8 mouse cellular contexts compared by ENCODE assay signal in genomic region chr1:171150838-171151391, GRCm38 (mm10). TPM values are rescaled to one million over a fixed set of nuclear protein-coding genes. Genes with fewer than 3 reads are reported as not detected.
DNase-seq lines count a peak whose midpoint lies in the region; ATAC-seq and TF ChIP-seq lines count a peak whose summit lies in the region.

No protein-coding gene starts in this region.

- intact Hi-C loops in left cerebral cortex, postnatal 10 days (cut with DNase I), result no loop called here

- peak; percentile 28 for ATAC-seq in forebrain, embryonic 12.5 days (ENCODE audit: low FRiP score)
- ATAC-seq in hindbrain, postnatal 0 days, result peak; percentile 15; the same call in 1 of the 2 replicates
- peak; percentile 34; the same call in 1 of the 2 replicates for ATAC-seq in liver, embryonic 12.5 days
- ATAC-seq in neural tube, embryonic 14.5 days (ENCODE audit: low read depth), result peak; percentile 45; the same call in 1 of the 2 replicates

- TF ChIP-seq CTCF in bone marrow macrophage, adult 2 months (IDR thresholded peaks at IDR 0.05; ENCODE audit: low read depth, low read length), result no peak
- TF ChIP-seq CTCF in hindbrain, postnatal 0 days (IDR thresholded peaks at IDR 0.05; ENCODE audit: low read depth), result no peak

- no peak for TF ChIP-seq POLR2A in bone marrow macrophage, adult 2 months (IDR thresholded peaks at IDR 0.05; ENCODE audit: borderline replicate concordance, low read depth, low read length)

- DNase-seq in left cerebral cortex, adult 11 months (ENCODE audit: low spot score), result peak; percentile 48
- DNase-seq in left cerebral cortex, postnatal 10 days (ENCODE audit: extremely low spot score in 1 of 2, low spot score in 2 of 2), result no peak
- peak; percentile 43 for DNase-seq in hindbrain, postnatal 0 days (ENCODE audit: low spot score)
- no peak for DNase-seq in spleen, adult 12 weeks (ENCODE audit: low spot score)

- peaks cover 1% of the 10 kb centered on the region; the same call in 1 of the 2 replicates for H3K36me3 ChIP-seq in forebrain, embryonic 12.5 days (replicated peaks)
- no peaks in the 10 kb centered on the region for H3K36me3 ChIP-seq in hindbrain, postnatal 0 days (ENCODE audit: insufficient read depth, low read length)
- H3K36me3 ChIP-seq in liver, embryonic 12.5 days, result peaks cover 8% of the 10 kb centered on the region
- no peaks in the 10 kb centered on the region for H3K36me3 ChIP-seq in neural tube, embryonic 14.5 days (ENCODE audit: control insufficient read depth, insufficient read depth, low read length)

- H3K27ac ChIP-seq in bone marrow macrophage, adult 2 months (ENCODE audit: insufficient read depth, low read depth, low read length), result peak overlapping the region; percentile 83
- peak overlapping the region; percentile 19; the same call in 1 of the 2 replicates for H3K27ac ChIP-seq in forebrain, embryonic 12.5 days
- peak overlapping the region; percentile 68 for H3K27ac ChIP-seq in hindbrain, postnatal 0 days
- peak overlapping the region; percentile 80 for H3K27ac ChIP-seq in liver, embryonic 12.5 days
- peak overlapping the region; percentile 82 for H3K27ac ChIP-seq in neural tube, embryonic 14.5 days (ENCODE audit: low read depth, low read length)

- peaks cover 20% of the 10 kb centered on the region for H3K4me1 ChIP-seq in bone marrow macrophage, adult 2 months (ENCODE audit: control insufficient read depth, insufficient read depth, low read length)
- H3K4me1 ChIP-seq in forebrain, embryonic 12.5 days, result peaks cover 12% of the 10 kb centered on the region
- peaks cover 3% of the 10 kb centered on the region; the same call in 1 of the 2 replicates for H3K4me1 ChIP-seq in hindbrain, postnatal 0 days (ENCODE audit: insufficient read depth, low read length)
- H3K4me1 ChIP-seq in liver, embryonic 12.5 days, result peaks cover 32% of the 10 kb centered on the region
- H3K4me1 ChIP-seq in neural tube, embryonic 14.5 days (ENCODE audit: control insufficient read depth, insufficient read depth, low read length), result peaks cover 16% of the 10 kb centered on the region

- peak overlapping the region; percentile 56 for H3K4me3 ChIP-seq in bone marrow macrophage, adult 2 months (ENCODE audit: insufficient read depth, low read length)
- H3K4me3 ChIP-seq in forebrain, embryonic 12.5 days (replicated peaks), result peak overlapping the region; percentile 81
- H3K4me3 ChIP-seq in hindbrain, postnatal 0 days (ENCODE audit: low read length), result peak overlapping the region; percentile 89
- H3K4me3 ChIP-seq in liver, embryonic 12.5 days, result peak overlapping the region; percentile 98
- peak overlapping the region; percentile 77 for H3K4me3 ChIP-seq in neural tube, embryonic 14.5 days (ENCODE audit: low read depth, low read length)

- 7% methylated on average over 18 of the region's 18 CpGs for WGBS in forebrain, embryonic 12.5 days
- 3% methylated on average over 18 of the region's 18 CpGs for WGBS in hindbrain, postnatal 0 days
- WGBS in liver, embryonic 12.5 days (ENCODE audit: insufficient replicate concordance), result 9% methylated on average over 18 of the region's 18 CpGs
- WGBS in neural tube, embryonic 14.5 days, result 5% methylated on average over 18 of the region's 18 CpGs

- H3K27me3 ChIP-seq in forebrain, embryonic 12.5 days, result peaks cover 9% of the 10 kb centered on the region
- H3K27me3 ChIP-seq in hindbrain, postnatal 0 days (ENCODE audit: insufficient read depth, low read length), result no peaks in the 10 kb centered on the region
- peaks cover 17% of the 10 kb centered on the region for H3K27me3 ChIP-seq in liver, embryonic 12.5 days (replicated peaks)
- H3K27me3 ChIP-seq in neural tube, embryonic 14.5 days (ENCODE audit: control insufficient read depth, insufficient read depth, low read length), result no peaks in the 10 kb centered on the region

- H3K4me2 ChIP-seq in forebrain, embryonic 12.5 days, result peak overlapping the region; percentile 88
- H3K4me2 ChIP-seq in hindbrain, postnatal 0 days (ENCODE audit: low read depth, low read length), result peak overlapping the region; percentile 71
- peak overlapping the region; percentile 87 for H3K4me2 ChIP-seq in liver, embryonic 12.5 days
- H3K4me2 ChIP-seq in neural tube, embryonic 14.5 days (ENCODE audit: low read depth, low read length), result peak overlapping the region; percentile 90

- H3K9me3 ChIP-seq in forebrain, embryonic 12.5 days, result no peaks in the 10 kb centered on the region
- H3K9me3 ChIP-seq in hindbrain, postnatal 0 days (ENCODE audit: low read length), result no peaks in the 10 kb centered on the region
- no peaks in the 10 kb centered on the region for H3K9me3 ChIP-seq in liver, embryonic 12.5 days (replicated peaks)
- H3K9me3 ChIP-seq in neural tube, embryonic 14.5 days (ENCODE audit: control insufficient read depth, low read length), result no peaks in the 10 kb centered on the region

- peak overlapping the region; percentile 65 for H3K9ac ChIP-seq in forebrain, embryonic 12.5 days
- H3K9ac ChIP-seq in hindbrain, postnatal 0 days (replicated peaks; ENCODE audit: low read length), result peak overlapping the region; percentile 89
- peak overlapping the region; percentile 90 for H3K9ac ChIP-seq in liver, embryonic 12.5 days
- H3K9ac ChIP-seq in neural tube, embryonic 14.5 days (replicated peaks; ENCODE audit: low read depth, low read length), result peak overlapping the region; percentile 86

RNA-seq across cellular contexts. Expression of gene Mpz, which starts 0.4 kb away (rescaled TPM):
- not detected for total RNA-seq in left cerebral cortex, postnatal 10 days (2021)
- 2.0 TPM in 1 of 2 replicates, not detected in the other for polyA plus RNA-seq in bone marrow macrophage, adult 2 months (2012; ENCODE audit: insufficient read depth, insufficient read length, missing spikeins)
- 0.54 and 1.0 TPM in 2 replicates for polyA plus RNA-seq in forebrain, embryonic 12.5 days (2016; fragmentation: Nextera tagmentation; extraction: Ambion mirVana)
- 4.8 and 5.5 TPM in 2 replicates for total RNA-seq in hindbrain, postnatal 0 days (2014; rRNA removed)
- polyA plus RNA-seq in hindbrain, postnatal 0 days (2015; fragmentation: Nextera tagmentation; extraction: Ambion mirVana), result 5.1 and 5.9 TPM in 2 replicates
- polyA plus RNA-seq in liver, embryonic 12.5 days (2016; fragmentation: Nextera tagmentation; extraction: Ambion mirVana), result 0.10 and 0.18 TPM in 2 replicates
- polyA plus RNA-seq in neural tube, embryonic 14.5 days (2014; fragmentation: Nextera tagmentation; extraction: Ambion mirVana), result 11.8 TPM in 1 of 2 replicates, not detected in the other

RNA-seq across cellular contexts. Expression of gene Sdhc, which starts 0.5 kb away (rescaled TPM):
- 100 to 1,000 TPM; 200 to 210 TPM for total RNA-seq in left cerebral cortex, postnatal 10 days (2021)
- 205 and 226 TPM in 2 replicates for polyA plus RNA-seq in bone marrow macrophage, adult 2 months (2012; ENCODE audit: insufficient read depth, insufficient read length, missing spikeins)
- polyA plus RNA-seq in forebrain, embryonic 12.5 days (2016; fragmentation: Nextera tagmentation; extraction: Ambion mirVana), result 218 and 236 TPM in 2 replicates
- 227 and 243 TPM in 2 replicates for total RNA-seq in hindbrain, postnatal 0 days (2014; rRNA removed)
- 309 and 320 TPM in 2 replicates for polyA plus RNA-seq in hindbrain, postnatal 0 days (2015; fragmentation: Nextera tagmentation; extraction: Ambion mirVana)
- polyA plus RNA-seq in liver, embryonic 12.5 days (2016; fragmentation: Nextera tagmentation; extraction: Ambion mirVana), result 140 and 155 TPM in 2 replicates
- 297 and 334 TPM in 2 replicates for polyA plus RNA-seq in neural tube, embryonic 14.5 days (2014; fragmentation: Nextera tagmentation; extraction: Ambion mirVana)

RNA-seq across cellular contexts. Expression of gene Cfap126, which starts 37.2 kb away (rescaled TPM):
- total RNA-seq in left cerebral cortex, postnatal 10 days (2021), result under 1 TPM; 0.34 to 0.69 TPM
- polyA plus RNA-seq in bone marrow macrophage, adult 2 months (2012; ENCODE audit: insufficient read depth, insufficient read length, missing spikeins), result 4.5 and 5.7 TPM in 2 replicates
- polyA plus RNA-seq in forebrain, embryonic 12.5 days (2016; fragmentation: Nextera tagmentation; extraction: Ambion mirVana), result 3.9 and 5.2 TPM in 2 replicates
- total RNA-seq in hindbrain, postnatal 0 days (2014; rRNA removed), result 2.7 and 6.7 TPM in 2 replicates
- polyA plus RNA-seq in hindbrain, postnatal 0 days (2015; fragmentation: Nextera tagmentation; extraction: Ambion mirVana), result 12.2 and 15.3 TPM in 2 replicates
- 2.1 and 2.3 TPM in 2 replicates for polyA plus RNA-seq in liver, embryonic 12.5 days (2016; fragmentation: Nextera tagmentation; extraction: Ambion mirVana)
- polyA plus RNA-seq in neural tube, embryonic 14.5 days (2014; fragmentation: Nextera tagmentation; extraction: Ambion mirVana), result 2.4 and 5.0 TPM in 2 replicates

RNA-seq across cellular contexts. Expression of gene Pcp4l1, which starts 45.2 kb away (rescaled TPM):
- total RNA-seq in left cerebral cortex, postnatal 10 days (2021), result 10 to 100 TPM; 28.0 to 42.2 TPM
- polyA plus RNA-seq in bone marrow macrophage, adult 2 months (2012; ENCODE audit: insufficient read depth, insufficient read length, missing spikeins), result 120 and 145 TPM in 2 replicates
- polyA plus RNA-seq in forebrain, embryonic 12.5 days (2016; fragmentation: Nextera tagmentation; extraction: Ambion mirVana), result 6.7 and 7.0 TPM in 2 replicates
- total RNA-seq in hindbrain, postnatal 0 days (2014; rRNA removed), result 19.4 and 23.5 TPM in 2 replicates
- polyA plus RNA-seq in hindbrain, postnatal 0 days (2015; fragmentation: Nextera tagmentation; extraction: Ambion mirVana), result 53.6 and 65.6 TPM in 2 replicates
- polyA plus RNA-seq in liver, embryonic 12.5 days (2016; fragmentation: Nextera tagmentation; extraction: Ambion mirVana), result 1.1 and 1.2 TPM in 2 replicates
- polyA plus RNA-seq in neural tube, embryonic 14.5 days (2014; fragmentation: Nextera tagmentation; extraction: Ambion mirVana), result 31.8 and 41.6 TPM in 2 replicates

Comparison
In these comparisons a context has a peak if more than half of its experiments do, and no peak if none do; other contexts are left out.
1. DNase-seq: peak in left cerebral cortex, adult 11 months (single experiment) and hindbrain, postnatal 0 days (single experiment); none in left cerebral cortex, postnatal 10 days (0 of 2) and spleen, adult 12 weeks (single experiment).
2. H3K27ac ChIP-seq: peak in every context shown above with its lines; median percentile 83 in bone marrow macrophage, adult 2 months; 82 in neural tube, embryonic 14.5 days; 80 in liver, embryonic 12.5 days; 68 in hindbrain, postnatal 0 days; 19 in forebrain, embryonic 12.5 days.
3. Peak in every context shown above with its lines, with median percentiles within 50 percentile points of each other: H3K4me3 ChIP-seq, ATAC-seq, H3K4me2 ChIP-seq and H3K9ac ChIP-seq.